Mouse (Mus musculus): ENCODE results near the gene Nup98.

GRCm38 (mm10) chr7:102228049-102228670, 18.2 kb upstream of the Nup98 start:
- TF ChIP-seq CHD2 (IDR thresholded peaks at IDR 0.05; ENCODE audit: low read depth, low read length) (no peak), ZNF384 (IDR thresholded peaks at IDR 0.05; ENCODE audit: low read depth, low read length) (no peak), MAFK (IDR thresholded peaks at IDR 0.05; ENCODE audit: insufficient read depth, low read depth, low read length) (no peak), HCFC1 (IDR thresholded peaks at IDR 0.05; ENCODE audit: borderline replicate concordance, insufficient read depth, low read length) (no peak)
